Mouse (Mus musculus) bone marrow, adult 2 months (tissue): ENCODE measurements around the gene Cdon.

Experiments used
- CTCF ChIP-seq: fragments of 200-500 bp; IDR thresholded peaks from 2 replicates; pipeline ENCODE4 v1.5.1; 2011; ENCODE audit warnings: low read length, control low read depth; ENCODE audit not compliant: control insufficient read depth, insufficient read depth
- POLR2A ChIP-seq: fragments of 200-500 bp; IDR thresholded peaks from 2 replicates; pipeline ENCODE4 v1.6.1; 2011; ENCODE audit warnings: low read depth, mild to moderate bottlenecking, control low read depth, low read length, borderline replicate concordance; ENCODE audit not compliant: control insufficient read depth

- TF ChIP-seq CTCF: no peak
- TF ChIP-seq POLR2A: no peak
These were observed 13.4 kb downstream of the Cdon start for GRCm38 (mm10) chr9:35434340-35434739.
